Mouse (Mus musculus) embryonic stem cell, embryonic (primary cell): Measurements from ENCODE around the gene Ralgps1.

Experiments used
- CTCF ChIA-PET, 4 experiments: fragments of 300-600 bp in 2 of 4; fragments of 350-600 bp in 2 of 4; sonication (Branson Sonifier 250); formaldehyde crosslinking; loops; one replicate each; lab custom pipeline; 2022; ENCODE audit warnings: inconsistent platforms in 2 of 4; lab: Charles Lee
- POLR2A ChIA-PET, 4 experiments: fragments of 300-600 bp in 2 of 4; fragments of 350-600 bp in 2 of 4; sonication (Branson Sonifier 250); formaldehyde crosslinking; loops; one replicate each; lab custom pipeline; 2022; ENCODE audit warnings: antibody characterized with exemption in 4 of 4, inconsistent platforms in 1 of 4; lab: Charles Lee

Gene Ralgps1

GRCm38 (mm10) chr2:33349081-33349480 is 22.2 kb downstream of the Ralgps1 start:
- POLR2A ChIA-PET: interaction anchor here in 3 of 4 experiments (0.5 to 1.7 kb wide), 16 partner anchors 10 to 388 kb away, joined by 3 to 8 read pairs (median 3); partner anchors contain the start of genes Ralgps1 (in 2 of the 3), Angptl2 (in 1 of the 3), Garnl3 (in 1 of the 3) and Lrsam1 (in 1 of the 3)
- CTCF ChIA-PET: interaction anchor here (0.5 to 6.4 kb wide), 132 partner anchors 8 to 1983 kb away, joined by 3 to 96 read pairs (median 4); partner anchors contain the start of genes Angptl2 (in 3 of the 4), Garnl3 (in 3 of the 4), Ralgps1 (in 2 of the 4) and Slc2a8 (in 2 of the 4)

GRCm38 (mm10) chr2:33348260-33348659 is 23.0 kb downstream of the Ralgps1 start:
- ChIA-PET POLR2A (interaction anchor here in 3 of 4 experiments (0.6 to 1.7 kb wide), 12 partner anchors 9 to 387 kb away, joined by 3 to 8 read pairs (median 3); partner anchors contain the start of genes Garnl3 (in 1 of the 3), Lrsam1 (in 1 of the 3) and Rpl12 (in 1 of the 3)), CTCF (interaction anchor here (0.5 to 6.4 kb wide), 52 partner anchors 10 to 567 kb away, joined by 3 to 96 read pairs (median 5); partner anchors contain the start of genes Angptl2 (in 2 of the 4), Garnl3 (in 2 of the 4) and Ralgps1 (in 1 of the 4))

GRCm38 (mm10) chr2:33347607-33348006 is 23.7 kb downstream of the Ralgps1 start:
- ChIA-PET POLR2A (interaction anchor here in 1 of 4 experiments (0.7 to 1.5 kb wide), 7 partner anchors 12 to 216 kb away, joined by 3 to 4 read pairs (median 3); partner anchors contain the start of gene Garnl3), CTCF (interaction anchor here (0.5 to 6.4 kb wide), 27 partner anchors 13 to 566 kb away, joined by 3 to 96 read pairs (median 6); partner anchors contain the start of genes Angptl2 (in 2 of the 4), Garnl3 (in 1 of the 4) and Ralgps1 (in 1 of the 4))

GRCm38 (mm10) chr2:33346749-33347148 is 24.5 kb downstream of the Ralgps1 start:
- CTCF ChIA-PET: interaction anchor here in 3 of 4 experiments (0.6 to 6.4 kb wide), 9 partner anchors 10 to 192 kb away, joined by 3 to 96 read pairs (median 3); partner anchors contain the start of gene Angptl2 (in 1 of the 3)
- POLR2A ChIA-PET: no interaction called here

GRCm38 (mm10) chr2:33345956-33346355 is 25.3 kb downstream of the Ralgps1 start:
- ChIA-PET CTCF (interaction anchor here (0.6 to 6.4 kb wide), 3 partner anchors 191 kb away, joined by 3 to 96 read pairs (median 4); no protein-coding TSS in a partner anchor), POLR2A (no interaction called here)

GRCm38 (mm10) chr2:33345475-33345874 is 25.8 kb downstream of the Ralgps1 start:
- CTCF ChIA-PET: interaction anchor here in 2 of 4 experiments (1.0 to 6.4 kb wide), 3 partner anchors 57 to 190 kb away, joined by 3 to 96 read pairs (median 3); no protein-coding TSS in a partner anchor
- POLR2A ChIA-PET: no interaction called here

- ChIA-PET POLR2A (interaction anchor here in 2 of 4 experiments (0.6 to 1.9 kb wide), 3 partner anchors 79 to 212 kb away, joined by 3 to 5 read pairs (median 4); partner anchors contain the start of gene Garnl3 (in 1 of the 2)), CTCF (interaction anchor here in 1 of 4 experiments (1.0 kb wide), 1 partner anchor 124 kb away, joined by 3 read pairs; no protein-coding TSS in a partner anchor)
Measured at GRCm38 (mm10) chr2:33343413-33343812, 27.9 kb downstream of the Ralgps1 start.

- CTCF ChIA-PET: interaction anchor here in 3 of 4 experiments (0.5 to 1.3 kb wide), 7 partner anchors 8 to 256 kb away, joined by 3 to 8 read pairs (median 3); no protein-coding TSS in a partner anchor
- POLR2A ChIA-PET: interaction anchor here in 2 of 4 experiments (0.6 to 1.9 kb wide), 5 partner anchors 9 to 381 kb away, joined by 3 to 5 read pairs (median 3); partner anchors contain the start of genes Garnl3 (in 1 of the 2), Lrsam1 (in 1 of the 2) and Rpl12 (in 1 of the 2)
Measured at GRCm38 (mm10) chr2:33342148-33342547, 29.1 kb downstream of the Ralgps1 start.

GRCm38 (mm10) chr2:33335789-33336188 is 35.5 kb downstream of the Ralgps1 start:
- ChIA-PET POLR2A (no interaction called here), CTCF (interaction anchor here in 1 of 4 experiments (1.7 kb wide), 1 partner anchor 14 kb away, joined by 4 read pairs; no protein-coding TSS in a partner anchor)

- ChIA-PET CTCF (interaction anchor here in 3 of 4 experiments (0.6 to 1.4 kb wide), 7 partner anchors 13 to 1544 kb away, joined by 3 to 9 read pairs (median 3); partner anchors contain the start of gene Garnl3 (in 1 of the 3)), POLR2A (interaction anchor here in 2 of 4 experiments (0.6 to 1.1 kb wide), 4 partner anchors 13 to 348 kb away, joined by 3 read pairs; partner anchors contain the start of gene Slc2a8 (in 1 of the 2))
Measured at GRCm38 (mm10) chr2:33329622-33330021, 41.7 kb downstream of the Ralgps1 start.

- POLR2A ChIA-PET: interaction anchor here in 2 of 4 experiments (0.6 to 0.8 kb wide), 2 partner anchors 20 to 298 kb away, joined by 3 read pairs; no protein-coding TSS in a partner anchor
- CTCF ChIA-PET: interaction anchor here in 2 of 4 experiments (0.8 to 1.4 kb wide), 4 partner anchors 12 to 198 kb away, joined by 3 to 4 read pairs (median 3); partner anchors contain the start of gene Garnl3 (in 1 of the 2)
Measured at GRCm38 (mm10) chr2:33328941-33329340, 42.3 kb downstream of the Ralgps1 start.

GRCm38 (mm10) chr2:33325359-33325758 is 45.9 kb downstream of the Ralgps1 start:
- CTCF ChIA-PET: interaction anchor here in 1 of 4 experiments (0.8 kb wide), 1 partner anchor 35 kb away, joined by 3 read pairs; no protein-coding TSS in a partner anchor
- POLR2A ChIA-PET: interaction anchor here in 1 of 4 experiments (0.7 to 1.2 kb wide), 2 partner anchors 17 to 101 kb away, joined by 3 read pairs; no protein-coding TSS in a partner anchor

GRCm38 (mm10) chr2:33323799-33324595 is 47.3 kb downstream of the Ralgps1 start:
- ChIA-PET POLR2A (interaction anchor here in 2 of 4 experiments (1.0 to 1.1 kb wide), 2 partner anchors 193 kb away, joined by 3 read pairs; no protein-coding TSS in a partner anchor), CTCF (interaction anchor here in 2 of 4 experiments (0.6 kb wide), 2 partner anchors 30 to 780 kb away, joined by 3 to 4 read pairs; no protein-coding TSS in a partner anchor)

GRCm38 (mm10) chr2:33323043-33323625 is 48.2 kb downstream of the Ralgps1 start:
- ChIA-PET CTCF (interaction anchor here in 1 of 4 experiments (0.6 kb wide), 1 partner anchor 29 kb away, joined by 4 read pairs; no protein-coding TSS in a partner anchor), POLR2A (interaction anchor here in 2 of 4 experiments (0.7 to 1.1 kb wide), 2 partner anchors 9 to 192 kb away, joined by 3 read pairs; no protein-coding TSS in a partner anchor)

GRCm38 (mm10) chr2:33321641-33322040 is 49.6 kb downstream of the Ralgps1 start:
- CTCF ChIA-PET: no interaction called here

GRCm38 (mm10) chr2:33321031-33321430 is 50.3 kb downstream of the Ralgps1 start:
- ChIA-PET POLR2A (interaction anchor here in 2 of 4 experiments (0.9 to 1.3 kb wide), 4 partner anchors 9 to 360 kb away, joined by 3 to 5 read pairs (median 4); partner anchors contain the start of genes Lrsam1 (in 1 of the 2) and Rpl12 (in 1 of the 2)), CTCF (interaction anchor here in 3 of 4 experiments (0.5 to 1.4 kb wide), 4 partner anchors 28 to 1381 kb away, joined by 3 to 5 read pairs (median 3); no protein-coding TSS in a partner anchor)

More at GRCm38 (mm10) chr2:33321641-33322040, 49.6 kb downstream of the Ralgps1 start:
- POLR2A ChIA-PET: interaction anchor here in 1 of 4 experiments (1.3 kb wide), 1 partner anchor 360 kb away, joined by 4 read pairs; the partner anchor contains the start of genes Lrsam1 and Rpl12
